Mouse (Mus musculus): ENCODE measurements around the gene Arhgef38. TPM values are rescaled to one million over a fixed set of nuclear protein-coding genes. Genes with fewer than 3 reads are reported as not detected.

Arhgef38 gene
- not detected for total RNA-seq (2021)
- long read RNA-seq, experiment 1: 0 reads
- long read RNA-seq, experiment 2: 0 reads

- intact Hi-C loops (cut with DNase I): no loop called here
- no peak for DNase-seq
Measured at GRCm38 (mm10) chr3:133234821-133235295, at the start of gene Arhgef38. TSS of gene Arhgef38 (minus strand) at chr3:133234949.

GRCm38 (mm10) chr3:133271887-133272286, 37.1 kb upstream of the Arhgef38 start:
- intact Hi-C loops (cut with DNase I): loop anchor here (2.0 to 10.0 kb wide), 2 partner anchors 177 to 525 kb away; partner anchors contain the start of genes Gstcd and Ints12
- peak in 1 of 2 experiments; percentile 36 for DNase-seq

- intact Hi-C loops (cut with DNase I): no loop called here
- no peak for DNase-seq
Measured at GRCm38 (mm10) chr3:133258860-133259259, 24.1 kb upstream of the Arhgef38 start.

GRCm38 (mm10) chr3:133255842-133256241, 21.1 kb upstream of the Arhgef38 start:
- intact Hi-C loops (cut with DNase I): no loop called here
- no peak for DNase-seq

GRCm38 (mm10) chr3:133244027-133244426, 9.3 kb upstream of the Arhgef38 start:
- intact Hi-C loops (cut with DNase I): no loop called here

GRCm38 (mm10) chr3:133241916-133242315, 7.2 kb upstream of the Arhgef38 start:
- intact Hi-C loops (cut with DNase I): no loop called here
- DNase-seq: no peak

More at GRCm38 (mm10) chr3:133244027-133244426, 9.3 kb upstream of the Arhgef38 start:
- DNase-seq: no peak

- no peak for DNase-seq
- intact Hi-C loops (cut with DNase I): no loop called here
Measured at GRCm38 (mm10) chr3:133233993-133234392, 756 bp downstream of the Arhgef38 start.

GRCm38 (mm10) chr3:133230427-133230826, 4.3 kb downstream of the Arhgef38 start:
- intact Hi-C loops (cut with DNase I): no loop called here
- DNase-seq: no peak

- intact Hi-C loops (cut with DNase I): no loop called here
Measured at GRCm38 (mm10) chr3:133229594-133229993, 5.2 kb downstream of the Arhgef38 start.

GRCm38 (mm10) chr3:133227258-133228012, 7.3 kb downstream of the Arhgef38 start:
- intact Hi-C loops (cut with DNase I): no loop called here

More at GRCm38 (mm10) chr3:133229594-133229993, 5.2 kb downstream of the Arhgef38 start:
- no peak for DNase-seq

GRCm38 (mm10) chr3:133218501-133218900, 16.2 kb downstream of the Arhgef38 start:
- intact Hi-C loops (cut with DNase I): no loop called here
- no peak for DNase-seq

More at GRCm38 (mm10) chr3:133227258-133228012, 7.3 kb downstream of the Arhgef38 start:
- DNase-seq: no peak

- intact Hi-C loops (cut with DNase I): no loop called here
- DNase-seq: no peak
Measured at GRCm38 (mm10) chr3:133215198-133215819, 19.4 kb downstream of the Arhgef38 start.

GRCm38 (mm10) chr3:133213434-133214114, 21.2 kb downstream of the Arhgef38 start:
- intact Hi-C loops (cut with DNase I): no loop called here
- no peak for DNase-seq

- intact Hi-C loops (cut with DNase I): no loop called here
- DNase-seq: no peak
Measured at GRCm38 (mm10) chr3:133211324-133211723, 23.4 kb downstream of the Arhgef38 start.

GRCm38 (mm10) chr3:133203713-133204112, 31.0 kb downstream of the Arhgef38 start:
- no peak for DNase-seq
- intact Hi-C loops (cut with DNase I): no loop called here

GRCm38 (mm10) chr3:133202171-133202570, 32.6 kb downstream of the Arhgef38 start:
- intact Hi-C loops (cut with DNase I): no loop called here
- DNase-seq: no peak

GRCm38 (mm10) chr3:133188930-133189329, 45.8 kb downstream of the Arhgef38 start:
- DNase-seq: no peak
- intact Hi-C loops (cut with DNase I): no loop called here

- DNase-seq: no peak
- intact Hi-C loops (cut with DNase I): no loop called here
Measured at GRCm38 (mm10) chr3:133187524-133187923, 47.2 kb downstream of the Arhgef38 start.

- intact Hi-C loops (cut with DNase I): no loop called here
- no peak for DNase-seq
Measured at GRCm38 (mm10) chr3:133176033-133176750, 58.6 kb downstream of the Arhgef38 start.

GRCm38 (mm10) chr3:133172291-133172690, 62.5 kb downstream of the Arhgef38 start:
- DNase-seq: no peak
- intact Hi-C loops (cut with DNase I): no loop called here

Measured in gastrocnemius, postnatal 36 days (tissue).